Mouse (Mus musculus) hindbrain, embryonic 12.5 days (tissue): ENCODE measurements around the gene Bst1. TPM values are rescaled to one million over a fixed set of nuclear protein-coding genes. Genes with fewer than 3 reads are reported as not detected.

Source experiments
- ATAC-seq: fragments of 200-750 bp; cut with Nextera tagmentation; 2 replicates; pipeline ENCODE4 v1.8.0; 2017; ENCODE audit warnings: moderate TSS enrichment; ENCODE audit not compliant: low FRiP score
- H3K27ac ChIP-seq: fragments of 300-500 bp; sonication (generic); 2 replicates; pipeline ENCODE4 v1.5.1; 2016; ENCODE audit warnings: mild to moderate bottlenecking
- H3K27me3 ChIP-seq: fragments of 300-500 bp; sonication (generic); 2 replicates; pipeline ENCODE4 v1.6.1; 2016; ENCODE audit warnings: mild to moderate bottlenecking
- H3K36me3 ChIP-seq: fragments of 300-500 bp; sonication (generic); 2 replicates; pipeline ENCODE4 v1.6.1; 2016; ENCODE audit warnings: mild to moderate bottlenecking
- H3K4me1 ChIP-seq: fragments of 300-500 bp; sonication (generic); 2 replicates; pipeline ENCODE4 v1.6.1; 2016
- H3K4me2 ChIP-seq: fragments of 300-500 bp; sonication (generic); replicated peaks from 2 replicates; pipeline ENCODE4 v1.6.1; 2016; ENCODE audit warnings: mild to moderate bottlenecking
- H3K4me3 ChIP-seq: fragments of 300-500 bp; sonication (generic); 2 replicates; pipeline ENCODE4 v1.5.1; 2016; ENCODE audit warnings: mild to moderate bottlenecking
- H3K9ac ChIP-seq: fragments of 300-500 bp; sonication (generic); 2 replicates; pipeline ENCODE4 v1.6.1; 2016; ENCODE audit warnings: mild to moderate bottlenecking, moderate library complexity
- H3K9me3 ChIP-seq: fragments of 300-500 bp; sonication (generic); replicated peaks from 2 replicates; pipeline ENCODE4 v1.6.1; 2016; ENCODE audit warnings: mild to moderate bottlenecking
- WGBS: fragments of 180-500 bp; shearing (Covaris S2); methylation state at CpG from one replicate; pipeline ENCODE4 v1.1.7; 2016; 5-methylcytosine and 5-hydroxymethylcytosine counted together
- polyA plus RNA-seq: library from polyadenylated mRNA; unstranded; fragments of >200 nt; fragmentation: Nextera tagmentation; extraction: Ambion mirVana; gene quantifications from 2 replicates; pipeline ENCODE4 v1.2.1, GENCODE M21; 2016

Bst1 gene
- polyA plus RNA-seq, result 0.14 and 0.18 TPM in 2 replicates

DNA sequence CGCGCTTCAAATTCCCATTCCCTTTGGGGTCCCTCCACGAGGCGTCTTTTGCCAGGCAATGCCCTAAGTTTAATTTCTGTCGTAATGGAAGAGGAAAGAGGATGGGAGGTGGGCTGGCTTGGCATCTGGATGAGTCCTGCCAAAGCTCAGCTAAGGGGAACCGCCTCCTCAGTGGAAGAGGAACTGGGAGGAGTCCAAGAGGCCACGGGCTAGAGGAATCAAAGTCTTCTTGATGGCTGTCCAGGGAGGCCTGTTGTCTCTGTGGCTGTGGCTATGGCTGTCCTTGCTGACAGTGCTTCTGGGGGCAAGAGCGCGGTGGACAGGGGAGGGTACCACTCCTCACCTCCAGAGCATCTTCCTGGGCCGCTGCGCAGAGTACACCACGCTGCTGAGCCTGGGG is at the start of gene Bst1:
TSS of gene Bst1 (plus strand) at position 191 of the 400 bp plus-strand sequence.
- no peak for ATAC-seq
- Histone ChIP-seq H3K4me3 (no peak within 1 kb of the TSS), H3K4me2 (no peak within 1 kb of the TSS), H3K4me1 (0 out of 2 replicates have a peak, but pooled peaks cover 3% of the 10 kb centered on the region), H3K27me3 (no peaks in the 10 kb centered on the region), H3K27ac (no peak within 1 kb of the TSS), H3K9ac (no peak within 1 kb of the TSS), H3K36me3 (no peaks in the 10 kb centered on the region), H3K9me3 (no peaks in the 10 kb centered on the region)
- WGBS, result 48% methylated on average over 12 of the region's 12 CpGs

DNA sequence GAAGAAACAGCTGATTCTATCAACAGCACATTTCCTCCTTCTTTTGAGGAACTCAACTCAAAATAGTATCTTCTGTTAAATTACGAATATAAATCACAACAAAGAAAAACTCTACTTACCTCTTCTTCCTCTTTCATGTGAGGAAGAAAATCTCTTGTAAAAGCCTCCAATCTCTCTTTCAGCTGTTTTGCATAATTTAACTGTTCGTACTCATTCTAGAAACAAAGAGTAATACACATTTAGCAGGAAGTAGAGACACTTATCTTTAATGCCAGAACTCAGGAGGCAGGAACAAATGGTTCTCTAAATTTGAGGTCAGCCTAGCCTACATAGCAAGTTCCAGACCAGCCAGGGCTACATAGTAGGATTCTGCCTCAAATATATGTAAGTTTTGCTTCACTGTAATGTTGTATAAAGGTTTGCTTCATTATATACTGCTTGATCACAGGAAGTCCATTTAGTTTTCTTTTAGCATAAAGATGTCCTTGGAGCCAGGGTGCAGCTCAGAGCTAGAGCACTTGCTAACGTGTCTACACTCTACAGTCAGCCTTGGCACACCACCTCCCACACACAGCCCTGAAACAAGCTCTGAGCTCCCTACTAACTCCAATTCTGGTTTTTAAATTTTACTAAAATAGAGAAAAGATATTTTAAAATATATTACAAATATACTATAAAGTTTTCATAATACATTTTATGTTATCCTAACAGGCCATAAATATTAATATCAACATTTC is 47.9 kb upstream of the Bst1 start:
- Histone ChIP-seq H3K36me3 (peaks cover 21% of the 10 kb centered on the region), H3K27me3 (no peaks in the 10 kb centered on the region), H3K4me3 (no peak overlapping the region), H3K4me2 (no peak overlapping the region), H3K9ac (no peak overlapping the region), H3K9me3 (no peaks in the 10 kb centered on the region), H3K27ac (no peak overlapping the region), H3K4me1 (no peaks in the 10 kb centered on the region)
- 96% methylated on average over 3 of the region's 3 CpGs for WGBS
- no peak for ATAC-seq

DNA sequence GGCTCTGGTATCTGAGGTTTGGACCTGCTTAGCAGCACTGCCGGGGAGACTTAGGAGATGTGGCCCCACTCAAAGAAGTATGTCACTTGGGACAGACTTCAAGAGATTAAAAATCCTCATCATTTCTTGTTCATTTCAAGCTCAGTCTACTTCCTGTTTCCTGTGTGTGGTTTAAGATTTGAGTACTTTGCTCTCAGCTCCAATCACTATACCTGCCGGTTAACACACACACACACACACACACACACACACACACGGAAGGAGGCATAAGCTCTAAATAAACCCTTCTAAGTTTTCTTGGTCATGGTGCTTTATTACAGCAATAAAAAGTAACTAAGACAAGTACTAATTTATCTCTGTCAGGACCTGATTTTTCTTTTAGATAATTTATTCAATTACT is 47.1 kb upstream of the Bst1 start:
- peaks cover 21% of the 10 kb centered on the region for H3K36me3 ChIP-seq
- H3K27ac ChIP-seq, result no peak overlapping the region
- H3K4me1 ChIP-seq, result no peaks in the 10 kb centered on the region
- H3K4me2 ChIP-seq, result no peak overlapping the region
- no peak overlapping the region for H3K9ac ChIP-seq
- no peak overlapping the region for H3K4me3 ChIP-seq
- H3K9me3 ChIP-seq, result no peaks in the 10 kb centered on the region
- WGBS, result 94% methylated on average over 3 of the region's 3 CpGs
- H3K27me3 ChIP-seq, result no peaks in the 10 kb centered on the region
- no peak for ATAC-seq

- Histone ChIP-seq H3K4me2 (no peak overlapping the region), H3K4me1 (peaks cover 15% of the 10 kb centered on the region), H3K27me3 (no peaks in the 10 kb centered on the region), H3K27ac (no peak overlapping the region), H3K4me3 (no peak overlapping the region), H3K9ac (no peak overlapping the region), H3K36me3 (no peaks in the 10 kb centered on the region), H3K9me3 (no peaks in the 10 kb centered on the region)
- ATAC-seq, result no peak
These were observed 42.3 kb upstream of the Bst1 start for GRCm38 (mm10) chr5:43776407-43776806.

DNA sequence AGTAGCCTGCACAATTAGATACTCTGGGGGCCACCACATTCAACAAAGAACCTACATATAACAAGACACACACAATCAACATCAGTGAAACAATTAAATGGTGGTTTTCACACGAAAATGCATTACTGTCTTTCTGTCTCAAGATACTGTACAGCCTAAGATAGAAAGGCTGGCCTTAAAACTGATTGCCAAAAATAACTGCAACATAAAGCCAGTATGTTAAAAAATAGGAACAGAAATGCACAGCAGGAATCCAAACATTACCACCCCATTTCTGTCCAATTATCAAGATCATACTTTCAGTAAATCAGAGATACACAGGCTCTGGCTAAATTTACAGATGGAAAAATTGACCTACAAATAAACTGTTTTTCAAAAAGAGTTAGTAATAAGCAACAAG is 41.7 kb upstream of the Bst1 start:
- 44% methylated on average over 1 of the region's 1 CpGs for WGBS
- no peak for ATAC-seq
- no peak overlapping the region for H3K4me2 ChIP-seq

DNA sequence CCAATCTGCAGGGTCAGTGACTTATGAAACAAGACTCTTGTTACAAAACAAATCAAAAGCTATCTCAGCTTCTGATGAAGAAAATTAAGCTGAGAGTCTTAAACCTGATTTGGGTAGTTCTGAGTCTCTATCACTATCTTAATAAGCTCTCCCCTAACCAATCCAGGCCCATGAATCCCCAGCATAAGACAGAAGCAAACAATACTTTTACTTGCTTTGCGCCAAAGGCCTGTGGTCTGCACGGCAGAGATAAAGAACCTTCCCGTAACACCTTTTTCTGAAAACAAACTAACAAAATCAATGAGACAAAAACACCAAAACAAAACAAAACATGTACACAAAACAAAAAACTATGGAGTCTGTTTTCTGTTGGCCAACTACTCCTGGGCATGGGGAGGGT is 40.1 kb upstream of the Bst1 start:
- H3K4me3 ChIP-seq, result no peak overlapping the region
- 94% methylated on average over 3 of the region's 3 CpGs for WGBS
- no peak overlapping the region for H3K27ac ChIP-seq
- no peaks in the 10 kb centered on the region for H3K36me3 ChIP-seq
- no peaks in the 10 kb centered on the region for H3K27me3 ChIP-seq
- H3K4me2 ChIP-seq, result no peak overlapping the region
- H3K9ac ChIP-seq, result no peak overlapping the region
- ATAC-seq, result no peak
- no peaks in the 10 kb centered on the region for H3K9me3 ChIP-seq
- peaks cover 21% of the 10 kb centered on the region for H3K4me1 ChIP-seq

More for the DNA sequence above, 41.7 kb upstream of the Bst1 start:
- Histone ChIP-seq H3K27ac (no peak overlapping the region), H3K9ac (no peak overlapping the region), H3K9me3 (no peaks in the 10 kb centered on the region), H3K4me1 (peaks cover 16% of the 10 kb centered on the region), H3K27me3 (no peaks in the 10 kb centered on the region), H3K36me3 (no peaks in the 10 kb centered on the region), H3K4me3 (no peak overlapping the region)

- Histone ChIP-seq H3K9ac (peak overlapping the region; percentile 96), H3K4me3 (peak overlapping the region; percentile 95), H3K4me1 (peaks cover 21% of the 10 kb centered on the region), H3K36me3 (no peaks in the 10 kb centered on the region), H3K27me3 (no peaks in the 10 kb centered on the region), H3K9me3 (no peaks in the 10 kb centered on the region), H3K4me2 (peak overlapping the region; percentile 77), H3K27ac (peak overlapping the region; percentile 98)
- ATAC-seq, result no peak; the same call in none of the 2 replicates
- under 1% methylated on average over 51 of the region's 61 CpGs for WGBS
These were observed 37.2 kb upstream of the Bst1 start for GRCm38 (mm10) chr5:43781423-43781976.

DNA sequence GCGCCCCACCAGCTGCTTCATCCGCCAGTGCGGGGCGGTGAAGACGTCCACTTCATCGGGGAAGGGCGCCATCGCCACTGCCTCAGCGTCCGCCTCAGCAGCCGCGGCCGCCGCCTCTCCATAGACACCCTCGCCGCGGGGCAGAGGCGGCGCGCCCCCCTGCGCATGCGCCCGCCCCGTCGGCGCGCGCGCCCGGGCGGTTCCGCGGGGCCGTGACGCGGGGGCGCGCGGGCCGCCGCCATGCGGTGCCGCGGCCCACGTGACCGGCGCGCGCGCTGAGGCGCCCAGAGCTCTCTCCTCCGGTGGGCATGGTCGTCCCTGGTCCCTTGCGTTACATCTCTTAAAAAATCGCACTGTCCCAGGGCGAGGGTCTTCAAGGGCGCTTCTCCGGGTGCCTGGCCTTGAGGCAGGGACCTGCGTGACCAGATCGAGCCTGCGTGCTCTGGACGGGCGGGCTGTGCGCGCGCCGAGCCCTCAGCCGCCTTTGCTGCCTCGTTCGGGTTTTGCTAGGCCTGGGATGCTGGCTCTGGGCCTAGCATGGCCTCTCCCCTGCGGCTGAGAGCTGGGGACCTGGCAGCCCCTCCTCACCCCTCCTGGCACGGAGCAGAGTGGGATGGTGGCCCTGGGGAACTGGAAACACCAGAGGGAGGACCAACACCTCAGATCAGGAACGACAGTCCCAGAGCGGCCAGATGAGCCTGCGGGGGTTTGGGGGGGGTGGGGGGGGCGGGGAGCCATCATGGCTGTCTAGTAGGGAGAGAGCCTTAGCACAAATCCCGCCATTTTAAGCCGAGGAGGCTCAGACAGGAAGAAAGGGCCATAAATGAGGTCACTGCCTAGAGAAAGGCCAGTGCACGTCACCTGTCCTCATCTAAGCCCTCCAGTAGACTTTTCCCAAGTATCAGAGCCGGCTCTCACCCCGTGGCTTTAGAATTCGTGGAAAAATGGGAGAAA is 36.4 kb upstream of the Bst1 start:
- Histone ChIP-seq H3K36me3 (no peaks in the 10 kb centered on the region), H3K4me3 (peak overlapping the region; percentile 95), H3K4me1 (peaks cover 18% of the 10 kb centered on the region), H3K9me3 (no peaks in the 10 kb centered on the region), H3K9ac (peak overlapping the region; percentile 96), H3K27me3 (no peaks in the 10 kb centered on the region), H3K27ac (peak overlapping the region; percentile 98), H3K4me2 (peak overlapping the region; percentile 77)
- 5% methylated on average over 54 of the region's 82 CpGs for WGBS
- peak; percentile 96 for ATAC-seq

DNA sequence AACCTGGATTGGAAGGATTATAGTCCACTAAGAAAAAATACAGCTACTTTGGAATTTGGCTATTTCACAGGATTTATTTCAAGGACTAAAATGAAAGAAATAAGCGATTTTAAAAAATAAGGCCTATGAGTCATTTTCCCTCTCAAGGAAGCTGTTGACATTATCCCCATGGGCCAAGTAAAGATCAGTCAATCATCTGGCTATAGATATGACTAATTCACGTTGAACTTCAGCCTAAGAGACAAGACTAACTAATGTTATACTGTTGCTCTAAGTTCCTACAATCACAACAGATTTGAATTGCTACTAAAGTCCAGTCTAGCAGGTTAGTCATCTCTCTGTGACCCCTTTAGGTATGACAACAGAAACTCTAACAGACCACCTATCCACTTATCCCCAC is 34.7 kb upstream of the Bst1 start:
- Histone ChIP-seq H3K9me3 (no peaks in the 10 kb centered on the region), H3K4me2 (no peak overlapping the region)
- ATAC-seq, result no peak

GRCm38 (mm10) chr5:43786607-43787006 is 32.1 kb upstream of the Bst1 start:
- H3K9me3 ChIP-seq, result no peaks in the 10 kb centered on the region
- ATAC-seq, result no peak
- peaks cover 5% of the 10 kb centered on the region for H3K4me1 ChIP-seq
- WGBS, result 92% methylated on average over 4 of the region's 4 CpGs
- no peak overlapping the region for H3K27ac ChIP-seq
- no peak overlapping the region for H3K4me2 ChIP-seq
- H3K4me3 ChIP-seq, result no peak overlapping the region
- no peaks in the 10 kb centered on the region for H3K27me3 ChIP-seq
- no peak overlapping the region for H3K9ac ChIP-seq
- no peaks in the 10 kb centered on the region for H3K36me3 ChIP-seq

More for the DNA sequence above, 34.7 kb upstream of the Bst1 start:
- no peak overlapping the region for H3K9ac ChIP-seq
- no peaks in the 10 kb centered on the region for H3K36me3 ChIP-seq
- H3K27ac ChIP-seq, result no peak overlapping the region
- peaks cover 18% of the 10 kb centered on the region for H3K4me1 ChIP-seq
- 91% methylated on average over 2 of the region's 2 CpGs for WGBS
- H3K4me3 ChIP-seq, result no peak overlapping the region
- H3K27me3 ChIP-seq, result no peaks in the 10 kb centered on the region

DNA sequence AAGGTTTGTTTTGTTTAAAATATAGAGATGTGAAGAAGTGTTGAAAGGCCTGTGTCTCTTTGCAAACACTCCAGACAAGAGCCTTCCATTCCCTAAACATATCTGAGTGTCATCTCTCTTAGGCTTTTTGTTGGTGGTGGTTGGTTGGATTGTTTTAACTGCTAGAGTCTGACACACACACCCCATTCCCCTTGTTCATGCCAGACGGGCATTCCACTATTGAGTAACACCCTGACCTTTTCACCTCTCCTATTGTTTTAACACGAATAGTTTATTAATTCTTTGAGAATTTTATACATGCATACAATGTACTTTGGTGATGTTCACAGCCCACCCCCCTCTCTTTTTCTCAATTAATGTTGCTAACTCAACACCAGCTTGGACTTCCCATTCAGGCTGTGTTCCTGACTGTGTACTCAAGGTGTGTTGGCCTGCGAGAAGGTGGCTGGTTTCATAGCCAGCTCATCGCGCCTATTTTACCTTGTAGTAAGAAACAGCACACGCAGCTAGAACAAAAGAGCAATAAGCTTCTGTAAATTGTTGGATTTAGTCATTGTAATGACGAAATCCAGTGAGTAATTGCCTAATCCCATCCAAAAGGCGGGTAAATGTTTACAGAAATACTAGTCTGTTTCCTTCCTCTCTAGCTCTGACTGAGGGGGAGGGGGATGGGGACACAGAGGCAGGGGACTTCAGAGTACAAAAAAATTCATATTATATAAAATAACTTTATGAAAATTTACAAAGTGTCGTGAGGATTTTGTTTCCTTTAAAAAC is 30.5 kb upstream of the Bst1 start:
- H3K4me1 ChIP-seq, result no peaks in the 10 kb centered on the region
- WGBS, result 84% methylated on average over 9 of the region's 9 CpGs
- ATAC-seq, result no peak

GRCm38 (mm10) chr5:43792354-43792753 is 26.3 kb upstream of the Bst1 start:
- Histone ChIP-seq H3K4me2 (no peak overlapping the region), H3K4me1 (no peaks in the 10 kb centered on the region), H3K27me3 (no peaks in the 10 kb centered on the region), H3K4me3 (no peak overlapping the region), H3K9ac (no peak overlapping the region), H3K36me3 (no peaks in the 10 kb centered on the region), H3K27ac (no peak overlapping the region), H3K9me3 (no peaks in the 10 kb centered on the region)
- WGBS, result 86% methylated on average over 4 of the region's 5 CpGs
- no peak for ATAC-seq

More for the DNA sequence above, 30.5 kb upstream of the Bst1 start:
- H3K27ac ChIP-seq, result no peak overlapping the region
- no peaks in the 10 kb centered on the region for H3K27me3 ChIP-seq
- no peak overlapping the region for H3K9ac ChIP-seq
- H3K36me3 ChIP-seq, result no peaks in the 10 kb centered on the region
- no peak overlapping the region for H3K4me2 ChIP-seq
- no peaks in the 10 kb centered on the region for H3K9me3 ChIP-seq
- H3K4me3 ChIP-seq, result no peak overlapping the region
